Mouse (Mus musculus) limb, embryonic 10.5 days (tissue): ENCODE measurements around the gene Slc35e1. TPM values are rescaled to one million over a fixed set of nuclear protein-coding genes. Genes with fewer than 3 reads are reported as not detected.

Source experiments
- DNase-seq: peaks from one replicate; pipeline ENCODE4 v3.0.0-alpha.2; 2017; ENCODE audit warnings: low spot score
- H3K27ac ChIP-seq: fragments of 300-500 bp; sonication (generic); 2 replicates; pipeline ENCODE4 v1.5.1; 2016; ENCODE audit warnings: mild to moderate bottlenecking
- H3K27me3 ChIP-seq: fragments of 300-500 bp; sonication (generic); 2 replicates; pipeline ENCODE4 v1.6.1; 2016; ENCODE audit warnings: low read depth, mild to moderate bottlenecking; ENCODE audit not compliant: poor library complexity, severe bottlenecking
- H3K36me3 ChIP-seq: fragments of 300-500 bp; sonication (generic); 2 replicates; pipeline ENCODE4 v1.6.1; 2016; ENCODE audit warnings: mild to moderate bottlenecking, moderate library complexity
- H3K4me1 ChIP-seq: fragments of 300-500 bp; sonication (generic); 2 replicates; pipeline ENCODE4 v1.6.1; 2016
- H3K4me3 ChIP-seq: fragments of 300-500 bp; sonication (generic); 2 replicates; pipeline ENCODE4 v1.5.1; 2016; ENCODE audit warnings: mild to moderate bottlenecking, moderate library complexity
- H3K9me3 ChIP-seq: fragments of 300-500 bp; sonication (generic); replicated peaks from 2 replicates; pipeline ENCODE4 v1.6.1; 2016; ENCODE audit warnings: mild to moderate bottlenecking
- WGBS: fragments of 180-500 bp; shearing (Covaris S2); methylation state at CpG from one replicate; pipeline ENCODE4 v1.1.7; 2016; 5-methylcytosine and 5-hydroxymethylcytosine counted together
- polyA plus RNA-seq: library from polyadenylated mRNA; unstranded; fragments of >200 nt; fragmentation: Nextera tagmentation; extraction: Ambion mirVana; gene quantifications from 2 replicates; pipeline ENCODE4 v1.2.1, GENCODE M21; 2016

Gene Slc35e1
- polyA plus RNA-seq, 1 experiment from 2014 or later, result 31.0 TPM

GRCm38 (mm10) chr8:72499521-72500284 is 7.3 kb upstream of the Slc35e1 start:
- peaks cover 66% of the 10 kb centered on the region for H3K36me3 ChIP-seq
- H3K9me3 ChIP-seq, result no peaks in the 10 kb centered on the region
- H3K27ac ChIP-seq, result no peak overlapping the region
- H3K27me3 ChIP-seq, result no peaks in the 10 kb centered on the region
- WGBS, result 88% methylated on average over 2 of the region's 2 CpGs
- no peaks in the 10 kb centered on the region for H3K4me1 ChIP-seq
- DNase-seq, result no peak
- H3K4me3 ChIP-seq, result no peak overlapping the region

- H3K9me3 ChIP-seq, result no peaks in the 10 kb centered on the region
- no peak overlapping the region for H3K4me3 ChIP-seq
- no peak overlapping the region for H3K27ac ChIP-seq
- WGBS, result 92% methylated on average over 4 of the region's 4 CpGs
- H3K27me3 ChIP-seq, result no peaks in the 10 kb centered on the region
- DNase-seq, result no peak
- H3K36me3 ChIP-seq, result peaks cover 70% of the 10 kb centered on the region
- peaks cover 8% of the 10 kb centered on the region for H3K4me1 ChIP-seq
These were observed 6.1 kb upstream of the Slc35e1 start for GRCm38 (mm10) chr8:72498527-72498926.

DNA sequence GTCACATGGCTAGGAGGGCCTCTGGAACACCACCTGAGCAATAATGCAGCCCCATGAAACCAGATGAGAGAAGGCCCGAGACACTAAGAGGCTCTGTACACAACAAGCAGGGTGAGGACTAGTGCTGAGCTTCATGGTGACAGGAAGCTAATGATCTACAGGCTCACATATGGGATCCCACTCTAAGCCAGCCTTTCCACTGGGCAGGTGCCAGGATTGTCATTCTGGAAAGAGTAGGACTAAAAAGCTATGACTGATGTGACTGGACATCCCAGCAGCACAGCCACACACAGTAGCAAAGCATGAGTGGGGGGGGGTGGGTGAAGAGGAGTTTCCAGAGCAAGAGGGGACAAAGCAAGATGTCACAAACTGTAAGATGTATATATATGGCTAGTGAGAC is 5.5 kb upstream of the Slc35e1 start:
- H3K4me1 ChIP-seq, result peaks cover 12% of the 10 kb centered on the region
- no peak overlapping the region for H3K27ac ChIP-seq
- no peaks in the 10 kb centered on the region for H3K9me3 ChIP-seq
- H3K4me3 ChIP-seq, result no peak overlapping the region
- no peaks in the 10 kb centered on the region for H3K27me3 ChIP-seq
- WGBS, result 100% methylated on average over 1 of the region's 1 CpGs
- H3K36me3 ChIP-seq, result peaks cover 67% of the 10 kb centered on the region
- DNase-seq, result no peak

- Histone ChIP-seq H3K36me3 (peaks cover 59% of the 10 kb centered on the region), H3K4me1 (peaks cover 19% of the 10 kb centered on the region), H3K9me3 (no peaks in the 10 kb centered on the region), H3K4me3 (no peak overlapping the region), H3K27me3 (no peaks in the 10 kb centered on the region), H3K27ac (no peak overlapping the region)
- DNase-seq, result no peak
- 92% methylated on average over 19 of the region's 19 CpGs for WGBS
These were observed 3.8 kb upstream of the Slc35e1 start for GRCm38 (mm10) chr8:72496217-72496616.

DNA sequence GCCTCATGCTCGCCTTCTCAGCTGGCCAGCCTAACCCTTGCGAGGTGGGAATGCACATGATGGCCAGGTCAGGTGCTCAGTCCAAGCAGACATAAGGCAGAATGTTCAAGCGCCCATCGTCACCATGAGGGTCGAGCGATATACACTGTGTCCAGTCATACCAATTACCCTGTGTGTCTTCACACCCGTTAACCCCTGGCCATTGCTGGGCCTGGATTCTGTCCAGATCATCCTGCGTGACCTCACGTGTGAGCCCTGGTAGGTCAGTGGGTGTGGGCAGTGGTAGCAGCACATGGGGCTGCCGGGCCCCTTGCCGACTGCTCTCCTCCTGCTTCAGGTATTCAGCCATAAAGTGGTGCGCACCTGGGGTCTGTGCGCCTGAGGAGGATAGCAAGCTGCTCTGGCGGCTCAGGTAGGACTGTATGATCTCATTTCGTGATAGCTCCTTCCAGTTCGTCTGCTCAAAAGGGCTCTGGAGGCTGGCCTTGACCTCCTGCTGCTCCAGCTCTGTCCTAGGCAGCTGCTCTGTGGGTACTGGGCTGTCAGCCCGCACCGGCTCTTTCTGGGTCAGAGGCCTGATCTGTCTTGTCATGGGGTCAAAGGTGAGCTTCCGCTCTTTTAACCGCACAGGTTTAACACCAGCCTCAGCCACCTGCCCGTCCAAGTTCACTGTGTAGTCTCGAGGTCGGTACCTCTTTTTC is 3.1 kb upstream of the Slc35e1 start:
- Histone ChIP-seq H3K9me3 (no peaks in the 10 kb centered on the region), H3K36me3 (peaks cover 62% of the 10 kb centered on the region), H3K27ac (no peak overlapping the region), H3K4me3 (no peak overlapping the region), H3K4me1 (peaks cover 24% of the 10 kb centered on the region), H3K27me3 (no peaks in the 10 kb centered on the region)
- DNase-seq, result no peak
- 91% methylated on average over 23 of the region's 23 CpGs for WGBS

DNA sequence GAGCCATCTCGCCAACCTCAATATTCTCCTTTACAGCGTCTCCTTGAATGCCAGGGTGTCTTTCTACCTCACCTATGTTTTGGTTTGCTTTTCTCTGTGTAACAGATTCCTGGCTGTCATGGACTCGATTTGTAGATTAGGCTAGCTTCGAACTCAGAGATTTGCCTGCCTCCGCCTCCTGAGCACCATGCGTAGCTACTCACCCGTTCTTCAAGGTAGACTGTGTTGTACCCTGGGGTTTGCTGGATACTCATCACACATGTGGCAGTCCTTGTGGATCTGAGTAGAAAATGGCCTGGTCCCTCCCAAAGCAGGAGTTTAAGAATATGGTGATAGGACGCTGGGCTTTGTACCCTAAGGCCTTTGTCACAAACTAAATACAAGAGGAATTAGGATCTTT is 967 bp upstream of the Slc35e1 start:
- 20% methylated on average over 8 of the region's 8 CpGs for WGBS
- DNase-seq, result no peak
- Histone ChIP-seq H3K27ac (peak overlapping the region; percentile 90), H3K9me3 (no peaks in the 10 kb centered on the region), H3K4me1 (peaks cover 27% of the 10 kb centered on the region), H3K36me3 (peaks cover 63% of the 10 kb centered on the region), H3K27me3 (no peaks in the 10 kb centered on the region), H3K4me3 (peak overlapping the region; percentile 94)

- H3K9me3 ChIP-seq, result no peaks in the 10 kb centered on the region
- H3K4me1 ChIP-seq, result peaks cover 27% of the 10 kb centered on the region
- H3K36me3 ChIP-seq, result peaks cover 65% of the 10 kb centered on the region
- H3K27me3 ChIP-seq, result no peaks in the 10 kb centered on the region
- peak overlapping the region; percentile 94 for H3K4me3 ChIP-seq
- WGBS, result under 1% methylated on average over 56 of the region's 56 CpGs
- peak overlapping the region; percentile 90 for H3K27ac ChIP-seq
- peak; percentile 99 for DNase-seq
These were observed 238 bp upstream of the Slc35e1 start for GRCm38 (mm10) chr8:72492622-72493081.

DNA sequence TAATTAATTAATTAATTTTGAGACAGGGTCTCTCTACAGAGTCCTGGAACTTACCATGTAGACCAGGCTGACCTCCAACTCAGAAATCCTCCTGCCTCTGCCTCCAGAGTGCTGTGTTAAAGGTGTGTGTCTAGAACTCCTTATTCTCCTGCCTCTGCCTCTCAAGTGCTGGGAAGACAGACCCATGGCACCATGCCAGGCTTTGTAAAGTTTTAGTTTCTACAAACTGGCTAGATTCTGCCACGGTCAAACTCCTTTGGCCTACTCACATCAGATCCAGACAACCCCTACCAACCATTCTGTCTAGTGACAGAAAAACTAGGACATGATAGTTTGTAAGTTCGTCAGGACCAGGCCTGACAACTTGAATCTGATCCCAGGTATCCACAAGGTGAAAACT is 1.4 kb downstream of the Slc35e1 start:
- Histone ChIP-seq H3K27ac (no peak overlapping the region), H3K9me3 (no peaks in the 10 kb centered on the region), H3K4me1 (peaks cover 27% of the 10 kb centered on the region), H3K27me3 (no peaks in the 10 kb centered on the region), H3K4me3 (peak overlapping the region; percentile 94), H3K36me3 (peaks cover 65% of the 10 kb centered on the region)
- no peak for DNase-seq
- 93% methylated on average over 2 of the region's 2 CpGs for whole genome bisulfite sequencing

DNA sequence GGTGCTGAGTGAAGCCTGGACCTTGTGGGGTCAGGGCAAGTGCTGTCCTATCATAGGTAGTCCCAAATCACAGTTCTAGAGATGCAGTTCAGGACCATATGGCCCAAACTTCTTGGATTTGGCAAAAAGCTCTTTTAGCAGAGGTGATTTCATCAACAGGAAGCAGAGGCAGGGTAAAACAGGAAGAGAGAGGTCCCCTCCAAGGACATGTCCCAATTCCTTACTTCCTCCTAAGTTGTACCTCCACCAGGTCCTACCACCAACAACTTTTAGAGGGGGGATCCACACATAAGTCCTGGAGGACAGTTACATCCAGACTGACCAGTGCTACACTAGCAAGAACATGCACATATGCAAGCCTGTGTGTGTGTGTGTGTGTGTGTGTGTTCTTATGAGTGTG is 5.4 kb downstream of the Slc35e1 start:
- no peaks in the 10 kb centered on the region for H3K27me3 ChIP-seq
- peaks cover 82% of the 10 kb centered on the region for H3K36me3 ChIP-seq
- H3K9me3 ChIP-seq, result no peaks in the 10 kb centered on the region
- H3K4me3 ChIP-seq, result no peak overlapping the region
- DNase-seq, result no peak
- H3K27ac ChIP-seq, result no peak overlapping the region
- H3K4me1 ChIP-seq, result peaks cover 15% of the 10 kb centered on the region

DNA sequence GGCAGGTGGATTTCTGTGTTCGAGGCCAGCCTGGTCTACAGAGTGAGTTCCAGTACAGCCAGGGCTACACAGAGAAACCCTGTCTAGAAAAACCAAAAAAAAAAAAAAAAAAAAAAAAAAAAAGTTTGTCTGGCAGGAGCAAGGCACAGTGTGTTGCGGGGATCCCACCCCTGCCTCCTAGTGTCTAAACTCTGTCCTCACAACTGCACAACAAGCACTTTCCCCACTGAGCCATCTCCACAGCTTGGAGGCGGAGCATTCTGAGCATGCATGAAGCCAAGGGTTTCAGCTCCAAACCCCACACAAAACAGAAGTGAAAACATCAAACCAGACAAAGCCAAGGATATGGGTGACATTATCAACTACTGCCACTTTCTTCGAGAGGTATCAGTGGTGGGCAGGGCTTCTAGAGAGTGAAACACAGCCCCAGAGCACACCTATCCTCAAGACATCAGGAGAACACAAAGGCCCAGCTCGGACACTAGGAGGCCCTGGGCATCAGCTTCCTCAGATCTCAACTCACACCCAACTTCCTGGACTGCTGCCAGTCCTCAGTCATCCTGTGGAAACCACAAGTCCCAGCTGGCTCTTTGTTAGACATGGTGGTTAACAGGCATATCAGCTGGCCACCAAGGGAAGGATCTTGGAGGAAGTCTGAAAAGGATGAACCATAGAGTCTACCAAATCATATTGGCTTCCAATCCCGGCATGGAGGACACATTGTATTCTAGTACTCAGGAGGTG is 6.8 kb downstream of the Slc35e1 start:
- H3K27me3 ChIP-seq, result no peaks in the 10 kb centered on the region
- no peaks in the 10 kb centered on the region for H3K9me3 ChIP-seq
- 88% methylated on average over 6 of the region's 6 CpGs for WGBS
- no peak for DNase-seq
- H3K4me1 ChIP-seq, result peaks cover 4% of the 10 kb centered on the region; the same call in 1 of the 2 replicates
- H3K36me3 ChIP-seq, result peaks cover 94% of the 10 kb centered on the region
- no peak overlapping the region for H3K4me3 ChIP-seq
- H3K27ac ChIP-seq, result no peak overlapping the region

DNA sequence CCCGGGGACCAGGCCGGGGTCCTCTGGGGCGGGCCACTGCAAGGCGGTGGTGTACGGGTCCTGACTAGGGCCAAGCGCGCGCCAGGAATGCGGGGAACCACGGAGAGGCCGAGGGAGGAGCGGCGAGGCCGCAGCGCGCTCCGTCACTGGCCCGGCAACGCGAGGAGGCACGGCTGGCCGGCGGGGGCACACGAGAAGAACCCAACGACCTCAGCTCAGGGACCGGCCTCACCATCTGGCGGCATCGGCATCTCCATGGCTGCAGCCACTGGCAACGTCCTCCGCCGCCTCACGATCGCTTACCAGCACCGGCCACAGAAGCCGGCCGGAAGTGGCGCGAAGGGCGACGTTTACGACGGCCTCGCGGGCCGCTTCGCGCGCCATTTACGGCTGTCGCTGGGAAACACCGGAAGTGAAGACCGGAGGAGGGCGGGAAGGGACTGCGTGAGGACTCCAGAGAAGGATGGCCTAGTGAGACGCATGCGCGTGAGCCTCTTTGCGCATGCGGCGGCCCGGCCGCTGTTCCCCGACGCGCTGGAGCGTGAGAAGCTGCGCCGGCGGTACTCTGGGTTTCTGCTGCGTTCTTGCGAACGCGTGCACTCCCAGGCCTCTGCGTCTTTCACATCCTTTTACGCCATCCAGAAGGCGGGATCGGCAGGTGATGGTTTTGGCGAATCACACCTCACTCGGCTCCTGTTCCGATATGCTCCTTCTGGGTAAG is 17.4 kb downstream of the Slc35e1 start, which contains the start of gene Cherp:
Gene Cherp, minus strand, starts transcription at position 401 of the 721 bp plus-strand sequence.
- Histone ChIP-seq H3K36me3 (peaks cover 53% of the 10 kb centered on the region), H3K27me3 (no peaks in the 10 kb centered on the region), H3K9me3 (no peaks in the 10 kb centered on the region), H3K4me1 (peaks cover 15% of the 10 kb centered on the region), H3K4me3 (peak within 1 kb of the TSS; percentile 79), H3K27ac (peak within 1 kb of the TSS; percentile 90)
- DNase-seq, result peak; percentile 98
- under 1% methylated on average over 80 of the region's 80 CpGs for WGBS

GRCm38 (mm10) chr8:72470684-72471083 is 21.7 kb downstream of the Slc35e1 start:
- no peak overlapping the region for H3K4me3 ChIP-seq
- no peaks in the 10 kb centered on the region for H3K9me3 ChIP-seq
- peaks cover 79% of the 10 kb centered on the region for H3K36me3 ChIP-seq
- H3K4me1 ChIP-seq, result peaks cover 7% of the 10 kb centered on the region
- no peak overlapping the region for H3K27ac ChIP-seq
- H3K27me3 ChIP-seq, result no peaks in the 10 kb centered on the region
- 97% methylated on average over 7 of the region's 7 CpGs for whole genome bisulfite sequencing
- no peak for DNase-seq
